In genomic region chr8:71665331-71666130, GRCm38 (mm10) we compare ENCODE assay signal across 8 mouse cellular contexts. TPM values are rescaled to one million over a fixed set of nuclear protein-coding genes. Genes with fewer than 3 reads are reported as not detected.
DNase-seq lines count a peak whose midpoint lies in the region; ATAC-seq and TF ChIP-seq lines count a peak whose summit lies in the region.

No protein-coding gene starts in this region.

- peak overlapping the region; percentile 7; the same call in 1 of the 2 replicates for H3K9ac ChIP-seq in hindbrain, embryonic 11.5 days (ENCODE audit: low read depth, low read length)
- H3K9ac ChIP-seq in limb, embryonic 14.5 days (ENCODE audit: low read depth, low read length, severe bottlenecking) = no peak overlapping the region
- 0 out of 2 replicates have a peak overlapping the region, but pooled peaks have one; percentile 28 for H3K9ac ChIP-seq in midbrain, embryonic 13.5 days (replicated peaks)

- H3K4me3 ChIP-seq in hindbrain, embryonic 11.5 days (ENCODE audit: low read depth, low read length) = no peak overlapping the region; the same call in 1 of the 2 replicates
- H3K4me3 ChIP-seq in limb, embryonic 14.5 days (replicated peaks; ENCODE audit: low read length) = no peak overlapping the region; the same call in 1 of the 2 replicates
- H3K4me3 ChIP-seq in midbrain, embryonic 13.5 days (replicated peaks) = no peak overlapping the region

- WGBS in hindbrain, embryonic 11.5 days = 4% methylated on average over 21 of the region's 22 CpGs
- 6% methylated on average over 14 of the region's 22 CpGs for WGBS in limb, embryonic 14.5 days
- WGBS in midbrain, embryonic 13.5 days = 5% methylated on average over 22 of the region's 22 CpGs

- peak; percentile 78 for ATAC-seq in hindbrain, embryonic 11.5 days (ENCODE audit: low FRiP score)
- ATAC-seq in limb, embryonic 14.5 days (ENCODE audit: low FRiP score, low read depth) = peak; percentile 45; the same call in 1 of the 2 replicates
- peak; percentile 21; the same call in 1 of the 2 replicates for ATAC-seq in midbrain, embryonic 13.5 days

- no peaks in the 10 kb centered on the region for H3K9me3 ChIP-seq in hindbrain, embryonic 11.5 days (ENCODE audit: control insufficient read depth, low read length)
- no peaks in the 10 kb centered on the region for H3K9me3 ChIP-seq in limb, embryonic 14.5 days (ENCODE audit: control insufficient read depth, low read length)
- H3K9me3 ChIP-seq in midbrain, embryonic 13.5 days = no peaks in the 10 kb centered on the region

- DNase-seq in layer of hippocampus, adult 9-11 months = peak; percentile 67
- no peak for DNase-seq in layer of hippocampus, adult 18-20 months (ENCODE audit: low spot score in 2 of 2)
- DNase-seq in adrenal gland, postnatal 25 days = peak; percentile 53
- DNase-seq in hindbrain, embryonic 11.5 days (ENCODE audit: low spot score) = peak; percentile 86
- peak; percentile 43 for DNase-seq in limb, embryonic 14.5 days (ENCODE audit: low spot score)
- DNase-seq in thymus, postnatal 0 days (ENCODE audit: low spot score) = peak; percentile 63
- DNase-seq in adipocyte (ENCODE audit: low spot score) = no peak

- no peaks in the 10 kb centered on the region for H3K36me3 ChIP-seq in hindbrain, embryonic 11.5 days (ENCODE audit: control insufficient read depth, insufficient read depth, low read length)
- no peaks in the 10 kb centered on the region for H3K36me3 ChIP-seq in limb, embryonic 14.5 days (ENCODE audit: control insufficient read depth, insufficient read depth, low read length)
- H3K36me3 ChIP-seq in midbrain, embryonic 13.5 days = peaks cover 28% of the 10 kb centered on the region

- H3K27me3 ChIP-seq in hindbrain, embryonic 11.5 days (ENCODE audit: control insufficient read depth, insufficient read depth, low read length) = peaks cover 19% of the 10 kb centered on the region
- H3K27me3 ChIP-seq in limb, embryonic 14.5 days (ENCODE audit: control insufficient read depth, insufficient read depth, low read length) = peaks cover 27% of the 10 kb centered on the region
- H3K27me3 ChIP-seq in midbrain, embryonic 13.5 days = peaks cover 43% of the 10 kb centered on the region

- H3K27ac ChIP-seq in hindbrain, embryonic 11.5 days (ENCODE audit: low read depth, low read length) = no peak overlapping the region
- H3K27ac ChIP-seq in limb, embryonic 14.5 days (replicated peaks; ENCODE audit: low read depth, low read length) = no peak overlapping the region
- H3K27ac ChIP-seq in midbrain, embryonic 13.5 days = no peak overlapping the region

- H3K4me2 ChIP-seq in hindbrain, embryonic 11.5 days (replicated peaks; ENCODE audit: low read depth, low read length) = peak overlapping the region; percentile 28
- peak overlapping the region; percentile 15; the same call in 1 of the 2 replicates for H3K4me2 ChIP-seq in limb, embryonic 14.5 days (replicated peaks; ENCODE audit: low read depth, low read length, severe bottlenecking)
- peak overlapping the region; percentile 37 for H3K4me2 ChIP-seq in midbrain, embryonic 13.5 days (replicated peaks)

- H3K4me1 ChIP-seq in hindbrain, embryonic 11.5 days (replicated peaks; ENCODE audit: control insufficient read depth, insufficient read depth, low read length) = peaks cover 11% of the 10 kb centered on the region
- peaks cover 6% of the 10 kb centered on the region; the same call in 1 of the 2 replicates for H3K4me1 ChIP-seq in limb, embryonic 14.5 days (ENCODE audit: control insufficient read depth, insufficient read depth, low read length)
- peaks cover 54% of the 10 kb centered on the region for H3K4me1 ChIP-seq in midbrain, embryonic 13.5 days (replicated peaks)

- TF ChIP-seq POLR2A in limb, embryonic 14.5 days (IDR thresholded peaks at IDR 0.05; ENCODE audit: borderline replicate concordance, extremely low read depth, insufficient read depth, insufficient read length) = no peak

RNA-seq across cellular contexts. Expression of gene Unc13a, which starts 6.0 kb away (rescaled TPM):
- 100 to 1,000 TPM; 226 to 246 TPM for total RNA-seq in layer of hippocampus, adult 18-20 months (2021)
- total RNA-seq in adrenal gland, postnatal 25 days (2021) = 8.3 and 8.4 TPM in 2 replicates
- polyA plus RNA-seq in hindbrain, embryonic 11.5 days (2014; fragmentation: Nextera tagmentation; extraction: Ambion mirVana) = 7.3 and 9.1 TPM in 2 replicates
- polyA plus RNA-seq in limb, embryonic 14.5 days (2012; rRNA removed) = 0.28 and 0.39 TPM in 2 replicates
- 0.91 and 0.97 TPM in 2 replicates for polyA plus RNA-seq in limb, embryonic 14.5 days (2014; fragmentation: Nextera tagmentation; extraction: Ambion mirVana)
- polyA plus RNA-seq in midbrain, embryonic 13.5 days (2015; fragmentation: Nextera tagmentation; extraction: Ambion mirVana) = 17.1 and 18.5 TPM in 2 replicates
- polyA plus RNA-seq in thymus, postnatal 0 days (2015; fragmentation: Nextera tagmentation; extraction: Ambion mirVana) = 0.58 and 0.68 TPM in 2 replicates

RNA-seq across cellular contexts. Expression of gene Jak3, which starts 10.6 kb away (rescaled TPM):
- 1 to 10 TPM; 3.7 to 4.4 TPM for total RNA-seq in layer of hippocampus, adult 18-20 months (2021)
- 11.7 and 14.3 TPM in 2 replicates for total RNA-seq in adrenal gland, postnatal 25 days (2021)
- 0.99 and 1.4 TPM in 2 replicates for polyA plus RNA-seq in hindbrain, embryonic 11.5 days (2014; fragmentation: Nextera tagmentation; extraction: Ambion mirVana)
- polyA plus RNA-seq in limb, embryonic 14.5 days (2012; rRNA removed) = 8.0 and 11.1 TPM in 2 replicates
- 5.2 and 5.3 TPM in 2 replicates for polyA plus RNA-seq in limb, embryonic 14.5 days (2014; fragmentation: Nextera tagmentation; extraction: Ambion mirVana)
- polyA plus RNA-seq in midbrain, embryonic 13.5 days (2015; fragmentation: Nextera tagmentation; extraction: Ambion mirVana) = 2.5 and 2.7 TPM in 2 replicates
- 17.0 and 20.3 TPM in 2 replicates for polyA plus RNA-seq in thymus, postnatal 0 days (2015; fragmentation: Nextera tagmentation; extraction: Ambion mirVana)

RNA-seq across cellular contexts. Expression of gene Insl3, which starts 23.5 kb away (rescaled TPM):
- 1 to 10 TPM; 1.7 to 1.8 TPM for total RNA-seq in layer of hippocampus, adult 18-20 months (2021)
- 6.1 and 7.8 TPM in 2 replicates for total RNA-seq in adrenal gland, postnatal 25 days (2021)
- 0.35 and 0.37 TPM in 2 replicates for polyA plus RNA-seq in hindbrain, embryonic 11.5 days (2014; fragmentation: Nextera tagmentation; extraction: Ambion mirVana)
- polyA plus RNA-seq in limb, embryonic 14.5 days (2012; rRNA removed) = 1.8 and 2.5 TPM in 2 replicates
- polyA plus RNA-seq in limb, embryonic 14.5 days (2014; fragmentation: Nextera tagmentation; extraction: Ambion mirVana) = 1.7 TPM in 1 of 2 replicates, not detected in the other
- polyA plus RNA-seq in midbrain, embryonic 13.5 days (2015; fragmentation: Nextera tagmentation; extraction: Ambion mirVana) = 0.70 and 0.79 TPM in 2 replicates
- polyA plus RNA-seq in thymus, postnatal 0 days (2015; fragmentation: Nextera tagmentation; extraction: Ambion mirVana) = 3.7 and 6.7 TPM in 2 replicates

RNA-seq across cellular contexts. Expression of gene B3gnt3, which starts 36.1 kb away (rescaled TPM):
- total RNA-seq in layer of hippocampus, adult 18-20 months (2021) = under 1 TPM; 0.33 to 0.59 TPM
- total RNA-seq in adrenal gland, postnatal 25 days (2021) = 3.7 and 4.8 TPM in 2 replicates
- 0.36 and 0.45 TPM in 2 replicates for polyA plus RNA-seq in hindbrain, embryonic 11.5 days (2014; fragmentation: Nextera tagmentation; extraction: Ambion mirVana)
- 1.1 and 1.5 TPM in 2 replicates for polyA plus RNA-seq in limb, embryonic 14.5 days (2012; rRNA removed)
- 0.67 and 0.77 TPM in 2 replicates for polyA plus RNA-seq in limb, embryonic 14.5 days (2014; fragmentation: Nextera tagmentation; extraction: Ambion mirVana)
- polyA plus RNA-seq in midbrain, embryonic 13.5 days (2015; fragmentation: Nextera tagmentation; extraction: Ambion mirVana) = 0.28 and 0.31 TPM in 2 replicates
- polyA plus RNA-seq in thymus, postnatal 0 days (2015; fragmentation: Nextera tagmentation; extraction: Ambion mirVana) = 2.1 and 2.7 TPM in 2 replicates

RNA-seq across cellular contexts. Expression of gene Colgalt1, which starts 54.7 kb away (rescaled TPM):
- total RNA-seq in layer of hippocampus, adult 18-20 months (2021) = 10 to 100 TPM; 53.7 to 54.1 TPM
- total RNA-seq in adrenal gland, postnatal 25 days (2021) = 64.6 and 66.2 TPM in 2 replicates
- 41.3 and 42.5 TPM in 2 replicates for polyA plus RNA-seq in hindbrain, embryonic 11.5 days (2014; fragmentation: Nextera tagmentation; extraction: Ambion mirVana)
- polyA plus RNA-seq in limb, embryonic 14.5 days (2012; rRNA removed) = 240 and 285 TPM in 2 replicates
- 114 and 116 TPM in 2 replicates for polyA plus RNA-seq in limb, embryonic 14.5 days (2014; fragmentation: Nextera tagmentation; extraction: Ambion mirVana)
- polyA plus RNA-seq in midbrain, embryonic 13.5 days (2015; fragmentation: Nextera tagmentation; extraction: Ambion mirVana) = 51.1 and 51.3 TPM in 2 replicates
- 37.9 and 38.9 TPM in 2 replicates for polyA plus RNA-seq in thymus, postnatal 0 days (2015; fragmentation: Nextera tagmentation; extraction: Ambion mirVana)

Comparison
In these comparisons a context has a peak if more than half of its experiments do, and no peak if none do; other contexts are left out.
1. DNase-seq: peak in layer of hippocampus, adult 9-11 months (single experiment), adrenal gland, postnatal 25 days (single experiment), hindbrain, embryonic 11.5 days (single experiment), limb, embryonic 14.5 days (single experiment) and thymus, postnatal 0 days (single experiment); none in layer of hippocampus, adult 18-20 months (0 of 2) and adipocyte (single experiment).
2. ATAC-seq: peak in every context shown above with its lines; median percentile 78 in hindbrain, embryonic 11.5 days; 45 in limb, embryonic 14.5 days; 21 in midbrain, embryonic 13.5 days.
3. Peak in every context shown above with its lines, with median percentiles within 50 percentile points of each other: H3K4me2 ChIP-seq.